Mouse (Mus musculus): ENCODE measurements around the gene Cldn2. TPM values are rescaled to one million over a fixed set of nuclear protein-coding genes. Genes with fewer than 3 reads are reported as not detected.
"Not testable (repeated sequence)": the region's sequence is repeated elsewhere in the genome, so short reads cannot be mapped to it uniquely, and the experiment has no call there.

Gene Cldn2
- polyA plus RNA-seq (2017; shearing (Covaris generic)) = not detected

DNA sequence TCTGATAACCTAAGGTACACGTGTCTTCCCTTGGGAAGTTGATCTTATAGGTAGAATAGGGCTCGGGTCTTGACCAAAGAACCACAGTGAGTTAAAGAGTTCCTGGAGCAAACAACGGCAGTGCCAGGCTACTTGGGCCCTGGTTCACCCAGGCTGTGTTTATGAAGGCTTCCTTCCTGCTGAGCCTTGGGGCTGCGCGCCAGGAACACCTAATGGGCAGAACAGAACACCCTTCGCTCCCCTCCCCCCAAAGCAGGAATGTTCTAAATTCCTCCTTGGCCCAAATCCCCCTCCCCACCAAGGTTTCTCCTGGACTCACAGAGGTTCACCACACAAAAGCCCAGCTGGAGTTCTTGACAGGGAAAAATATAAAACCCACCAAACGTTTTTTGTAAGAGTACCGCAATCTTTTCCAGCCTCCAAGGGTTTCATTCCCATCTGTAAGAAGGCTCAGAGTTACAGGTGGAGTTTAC is at the start of gene Cldn2:
Gene Cldn2 (plus strand): TSS at position 423 of the 473 bp plus-strand sequence.
- ATAC-seq = no peak

DNA sequence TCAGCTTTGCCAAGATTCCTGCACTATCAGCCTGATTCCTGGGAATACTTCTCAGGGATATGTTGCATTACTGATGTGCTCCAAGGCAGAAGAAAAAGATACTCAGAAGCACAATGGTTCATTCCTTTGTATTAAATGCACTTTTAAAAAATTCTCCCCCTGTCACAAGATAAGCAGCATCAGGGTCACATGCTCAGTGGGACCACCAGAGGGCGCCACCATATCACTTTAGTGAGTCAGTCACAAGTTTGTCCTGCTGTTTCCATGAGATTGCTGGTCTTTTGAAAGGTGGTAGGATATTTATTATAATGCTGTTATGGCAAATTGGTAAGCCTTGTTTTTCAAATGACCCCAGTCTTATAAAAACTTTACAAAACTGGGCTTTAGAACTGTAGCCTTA is 48.8 kb upstream of the Cldn2 start:
- ATAC-seq = no peak

DNA sequence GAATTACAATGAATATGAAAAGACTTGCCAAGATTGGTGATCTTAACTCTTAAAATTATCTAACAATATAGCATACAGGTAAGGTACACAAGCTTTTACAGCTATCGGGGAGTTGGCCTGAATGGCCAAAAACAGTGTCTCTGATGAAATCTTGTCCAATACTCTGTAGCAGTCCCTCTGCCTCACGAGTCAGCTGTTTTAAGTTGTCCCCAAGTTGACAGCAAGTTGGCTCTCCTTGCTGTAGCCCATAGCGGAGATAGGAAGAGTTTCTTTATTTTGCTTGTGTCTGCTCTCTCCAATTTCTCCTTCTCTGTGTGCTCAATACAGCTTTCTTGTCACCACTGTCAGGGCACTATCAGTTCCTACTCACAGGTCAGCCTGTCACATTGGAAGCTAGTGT is 42.0 kb upstream of the Cldn2 start:
- ATAC-seq = not testable (repeated sequence)

DNA sequence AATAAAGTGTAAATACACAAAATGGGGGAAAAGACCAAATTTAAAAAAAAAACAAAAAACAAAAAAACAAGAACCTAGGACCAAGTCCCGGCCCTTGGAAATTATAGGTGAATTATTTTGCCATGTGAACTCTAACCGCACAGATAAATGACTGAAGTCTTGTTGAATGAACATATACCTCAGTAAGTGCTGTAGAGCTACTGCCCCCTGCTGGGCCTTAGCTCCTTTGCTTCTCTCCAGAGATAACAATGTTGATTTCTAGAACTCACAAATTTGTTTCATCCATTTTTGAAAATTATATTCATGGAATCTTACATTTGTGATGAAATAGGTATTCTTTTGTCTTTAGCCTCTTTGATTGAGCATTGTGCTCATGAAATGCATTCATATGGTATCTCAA is 38.1 kb upstream of the Cldn2 start:
- no peak for ATAC-seq

DNA sequence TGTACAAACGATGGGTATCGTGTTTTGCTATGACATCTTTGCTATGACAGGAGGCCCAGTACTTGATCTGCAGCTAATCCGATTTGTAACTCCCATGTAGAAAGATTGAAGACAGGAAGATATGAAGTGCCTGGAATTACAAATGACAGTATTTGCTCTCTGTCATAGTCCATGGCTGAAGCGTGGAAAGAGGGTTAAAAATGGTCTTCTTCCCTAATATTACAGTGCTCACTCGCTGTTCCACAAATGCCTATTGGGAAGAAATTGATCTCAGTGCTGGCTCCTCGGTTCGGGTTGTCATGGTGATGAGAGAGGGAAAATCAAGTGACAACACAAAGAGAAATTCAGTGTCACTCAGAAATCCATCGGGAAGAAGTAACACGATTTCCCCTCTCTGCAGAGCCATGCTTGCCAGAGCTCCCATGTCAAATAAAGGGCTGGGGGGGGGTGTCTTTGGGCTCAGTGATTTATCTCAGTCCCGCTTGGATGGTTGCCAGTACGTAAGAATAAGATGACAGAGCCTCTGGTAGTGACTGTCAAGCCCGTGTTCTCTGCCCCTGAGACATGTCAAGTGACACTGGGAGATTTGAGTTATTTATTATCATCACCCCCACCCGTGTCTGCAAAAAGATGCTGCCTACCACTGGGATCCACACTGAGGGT is 30.5 kb upstream of the Cldn2 start:
- ATAC-seq = no peak

DNA sequence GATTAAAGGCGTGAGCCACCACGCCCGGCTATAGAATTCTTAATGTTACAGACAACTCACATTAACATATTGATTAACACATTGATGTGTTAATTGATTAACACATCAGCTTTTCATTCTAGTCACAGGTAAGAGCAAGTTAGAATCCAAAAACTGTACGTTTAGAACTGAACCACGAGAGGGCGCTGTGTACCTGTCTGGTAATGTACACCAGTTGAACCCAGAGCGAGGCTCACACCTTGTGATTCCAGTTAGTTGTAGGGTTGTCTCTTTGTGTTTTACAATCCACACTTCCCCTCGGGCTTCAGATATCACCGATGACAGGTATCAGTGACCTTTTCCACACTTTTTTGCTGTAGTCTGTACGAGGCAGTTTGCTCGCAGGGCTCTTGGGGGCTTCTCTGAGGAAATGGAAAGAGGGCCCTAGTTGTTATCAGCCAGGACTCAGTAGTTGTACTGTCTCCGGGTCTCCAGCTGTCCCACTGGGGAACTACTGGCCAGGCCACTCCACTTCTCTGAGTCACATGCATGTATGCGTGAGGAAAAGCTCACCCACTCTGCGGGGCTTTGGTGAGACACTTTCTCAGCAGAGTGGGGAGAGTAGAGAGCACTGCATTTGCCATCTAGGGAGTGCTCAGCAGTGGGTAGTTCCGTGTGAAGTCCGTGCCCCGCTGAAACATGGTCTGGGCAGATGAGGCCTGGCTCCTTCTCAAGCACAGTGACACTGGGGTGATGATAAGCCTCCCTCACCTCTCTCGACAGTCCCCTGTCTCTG is 26.1 kb upstream of the Cldn2 start:
- ATAC-seq = no peak

DNA sequence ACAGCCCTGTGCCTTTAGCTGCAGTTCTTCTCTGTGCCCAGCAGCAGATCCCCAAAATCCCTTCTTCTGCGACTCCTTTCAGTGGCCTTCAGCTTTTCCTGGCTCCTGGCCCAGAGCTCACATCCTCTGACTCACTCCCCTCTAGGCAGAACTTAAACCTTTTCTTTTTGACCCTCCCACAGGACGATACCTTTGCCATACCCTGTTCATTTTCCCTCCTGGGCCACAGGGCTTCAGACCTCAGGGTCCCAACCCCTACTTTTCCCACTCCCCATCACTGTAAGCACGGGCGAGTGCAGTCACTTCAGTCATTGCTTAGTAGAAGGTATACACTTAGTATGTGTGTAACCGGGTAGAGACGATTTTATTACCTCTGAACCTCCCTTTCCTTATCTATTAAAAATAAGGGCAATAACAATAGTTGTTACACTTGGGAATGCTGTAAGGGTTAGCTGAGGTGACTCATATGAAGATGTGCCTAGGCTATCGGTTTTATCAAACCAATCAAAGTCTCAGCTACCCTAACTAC is 25.5 kb upstream of the Cldn2 start:
- ATAC-seq = no peak

DNA sequence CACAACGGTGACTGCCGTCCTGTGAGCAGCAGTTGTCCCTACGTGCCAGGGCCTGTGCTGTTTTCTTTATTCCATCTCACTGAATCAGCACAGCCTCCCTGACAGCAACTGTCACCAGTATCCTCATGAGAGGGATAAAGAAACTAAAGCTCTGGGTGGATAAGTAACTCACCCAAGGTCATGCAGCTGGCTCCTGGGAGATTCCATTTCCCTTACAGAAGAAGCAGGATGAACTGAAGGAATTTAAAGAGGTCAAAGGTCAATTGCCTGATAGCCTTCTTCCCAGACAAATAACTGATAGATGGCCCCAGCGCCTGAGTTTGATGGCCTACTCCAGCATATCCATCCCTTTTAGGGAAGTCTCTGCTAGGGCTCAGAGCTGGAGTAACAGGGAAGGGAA is 23.3 kb upstream of the Cldn2 start:
- ATAC-seq = no peak

DNA sequence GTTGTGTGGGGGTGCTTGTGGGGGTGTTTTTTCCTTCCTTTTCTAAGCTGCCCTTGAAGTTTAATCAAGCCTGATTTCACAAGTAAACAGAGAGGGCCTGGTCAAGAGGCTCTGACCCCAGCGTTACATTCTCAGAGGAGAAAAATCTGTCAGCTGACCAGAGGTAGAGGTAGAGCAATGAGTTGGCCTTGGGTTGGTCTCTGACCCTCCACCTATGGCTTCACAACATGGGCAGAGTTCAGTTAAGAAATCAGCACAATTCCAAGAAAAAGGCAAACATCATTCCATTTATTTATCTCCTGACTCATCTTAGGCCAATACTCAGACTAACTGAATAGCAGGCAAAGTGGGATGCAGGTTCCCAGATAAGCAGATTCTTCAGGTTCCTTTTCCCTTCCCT is 21.7 kb upstream of the Cldn2 start:
- ATAC-seq = no peak

DNA sequence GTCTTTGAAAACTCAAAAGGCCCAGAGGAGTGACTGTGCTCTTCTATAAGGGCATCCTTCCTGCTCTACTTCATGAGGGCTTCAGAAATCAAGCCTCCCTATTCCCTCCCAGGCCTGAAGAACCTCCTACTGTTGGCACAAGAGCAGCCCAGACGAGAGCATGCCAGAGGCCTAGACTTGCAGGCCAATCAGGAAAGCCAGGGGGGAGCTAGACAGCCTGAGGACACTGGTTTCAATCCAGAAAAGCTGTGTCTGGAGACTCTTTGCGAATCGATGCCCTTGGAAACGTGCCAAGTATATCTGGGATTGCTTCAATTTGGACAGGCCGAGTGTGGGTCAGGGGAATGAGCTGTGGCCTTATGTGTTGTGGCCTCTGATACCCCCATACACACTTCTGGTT is 21.2 kb upstream of the Cldn2 start:
- no peak for ATAC-seq

DNA sequence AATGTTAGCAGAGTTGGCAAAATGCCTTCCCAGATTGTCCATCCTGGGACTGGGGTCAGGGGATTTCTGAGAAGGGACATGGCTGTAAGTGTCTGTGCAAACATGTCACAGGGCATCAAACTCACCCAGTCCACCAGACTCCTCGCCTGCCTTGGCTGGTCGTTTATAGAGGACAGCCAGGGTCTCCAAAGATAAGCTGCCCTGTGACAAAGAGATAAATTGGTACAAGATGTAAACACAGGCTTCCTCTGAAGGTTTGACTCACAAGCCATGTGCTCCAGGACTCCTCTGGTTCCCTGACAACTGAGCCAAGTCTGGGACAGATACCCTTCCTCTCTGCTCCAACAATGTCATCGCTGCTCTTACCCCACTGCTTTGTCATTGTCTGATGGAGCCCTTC is 19.6 kb upstream of the Cldn2 start:
- no peak for ATAC-seq

DNA sequence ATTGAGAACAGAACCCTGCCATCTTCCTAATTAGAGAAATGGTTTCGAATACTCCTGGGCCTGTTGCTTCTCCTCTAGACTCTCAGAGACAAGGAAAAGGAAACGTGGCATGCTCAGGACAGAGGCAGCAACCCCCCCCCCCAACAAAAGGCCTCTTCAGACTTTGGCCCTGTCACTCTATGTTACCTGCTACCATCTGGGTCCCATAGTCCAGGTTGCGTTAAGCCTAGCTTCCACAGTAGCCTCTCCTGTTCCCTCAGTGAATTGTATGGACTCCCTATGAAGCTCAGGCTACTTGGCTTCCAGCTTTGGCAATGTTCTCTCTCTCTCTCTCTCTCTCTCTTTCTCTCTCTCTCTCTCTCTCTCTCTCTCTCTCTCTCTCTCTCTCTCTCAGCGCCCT is 19.1 kb upstream of the Cldn2 start:
- ATAC-seq = no peak

DNA sequence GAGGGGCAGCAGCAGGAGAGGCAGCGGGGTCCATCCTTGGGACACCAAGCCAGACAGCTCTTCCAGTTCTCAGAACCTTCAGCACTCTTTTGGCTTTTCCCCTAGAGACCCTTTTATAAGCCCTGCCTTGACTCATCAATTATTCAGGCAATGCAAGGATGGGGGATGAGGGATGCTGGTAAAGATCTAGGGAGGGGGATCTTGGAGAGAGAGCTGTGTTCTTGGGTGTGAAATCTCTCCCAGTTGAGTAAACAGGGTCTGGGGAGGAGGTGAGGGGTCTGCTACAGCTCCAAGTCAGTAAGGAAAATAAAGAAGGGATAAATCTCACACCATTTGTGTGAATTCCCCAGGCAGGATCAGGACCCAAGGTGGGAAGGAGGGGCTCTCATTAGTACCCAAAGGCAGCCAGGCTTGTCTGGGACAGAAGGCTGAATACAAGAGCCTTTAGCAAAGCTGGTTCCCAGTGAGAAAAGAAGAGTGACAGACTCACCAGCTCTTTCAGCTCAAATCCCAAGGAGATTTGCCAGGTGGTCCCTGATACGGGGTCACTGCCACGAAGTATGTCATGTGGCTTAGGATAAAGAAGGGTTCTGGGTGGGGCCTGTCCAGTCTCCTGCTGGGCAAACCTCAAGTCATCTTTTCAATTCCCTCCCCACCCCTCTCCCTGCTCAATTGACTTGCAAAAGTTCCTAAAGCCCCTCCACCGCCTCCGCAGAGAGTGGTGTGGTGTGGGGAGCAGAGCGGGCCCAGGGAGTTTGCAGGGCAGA is 18.2 kb upstream of the Cldn2 start, which contains the start of gene Ripply1:
Gene Ripply1 (minus strand): TSS at position 76 of the 767 bp plus-strand sequence.
- no peak for ATAC-seq

DNA sequence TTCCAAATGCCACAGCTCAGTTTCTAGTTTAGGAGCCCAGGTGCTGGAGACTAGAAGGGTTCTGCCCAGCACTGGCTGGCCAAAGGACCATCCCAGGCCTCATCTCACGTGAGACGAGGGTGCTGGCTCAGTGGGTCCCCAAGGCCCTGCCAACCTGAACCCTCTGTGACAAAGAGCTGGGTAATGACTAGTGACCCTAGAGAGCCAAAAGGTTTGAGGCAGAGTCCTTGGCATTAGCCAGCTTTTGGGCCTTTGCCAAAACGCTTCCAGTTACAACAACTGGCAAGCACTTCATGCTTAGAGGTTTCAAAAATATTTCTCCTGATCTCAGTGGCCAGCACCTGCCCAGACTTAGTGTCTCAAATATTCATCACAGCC is 17.6 kb upstream of the Cldn2 start:
- ATAC-seq = no peak

DNA sequence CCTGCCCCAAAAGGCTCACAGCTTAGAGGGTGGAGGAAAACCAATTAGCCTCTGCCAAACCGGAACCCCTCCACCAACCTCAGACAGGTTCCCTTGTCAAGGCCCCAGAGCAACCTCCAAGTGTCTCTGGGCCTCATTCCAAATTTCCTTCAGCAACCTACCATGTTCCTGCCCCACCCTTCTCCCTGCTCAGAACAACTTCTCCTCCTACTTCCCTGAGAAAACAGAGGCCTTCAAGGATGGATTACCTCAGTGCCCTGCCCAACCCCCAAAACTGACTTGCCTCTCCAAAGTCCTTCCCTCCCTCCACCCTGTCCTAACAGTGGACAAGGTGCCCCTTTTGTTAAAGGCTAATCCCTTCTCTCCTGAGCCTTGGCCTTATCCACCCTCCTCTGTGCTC is 14.9 kb upstream of the Cldn2 start:
- no peak for ATAC-seq

DNA sequence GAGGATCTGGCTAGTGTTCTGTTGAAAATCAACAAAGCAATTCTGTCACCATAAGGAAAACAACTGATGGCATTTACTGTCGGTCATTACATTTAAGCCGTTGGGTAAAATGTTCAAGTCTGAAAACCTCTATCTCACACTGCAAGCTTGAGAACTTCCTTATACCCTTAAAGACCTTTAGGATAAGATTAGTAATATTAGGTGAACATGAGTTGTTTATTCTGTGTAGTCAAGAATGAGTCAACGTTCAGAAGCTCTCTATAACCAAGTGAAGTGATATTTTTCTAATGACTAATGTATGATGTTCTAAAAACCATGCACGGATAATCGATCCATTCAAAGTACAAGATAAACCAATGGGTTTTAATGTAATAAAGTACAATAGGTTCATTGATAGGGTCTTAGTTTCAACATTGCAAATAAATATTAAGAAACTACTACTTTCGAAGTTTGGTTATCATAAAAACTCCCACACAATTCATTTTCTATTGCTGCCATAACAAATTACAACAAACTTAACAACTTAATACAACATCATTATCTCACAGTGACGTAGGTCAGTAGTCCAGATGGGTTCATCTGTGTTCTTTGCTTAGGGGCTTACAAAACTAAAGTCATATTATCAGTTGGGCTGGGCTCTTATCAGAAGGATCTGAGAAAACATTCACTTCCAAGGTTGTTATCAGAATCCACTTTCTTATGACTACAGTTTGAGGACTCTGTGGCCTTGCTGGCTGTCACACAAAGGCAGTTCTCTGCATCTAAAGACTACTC is 6.4 kb upstream of the Cldn2 start:
- no peak for ATAC-seq

DNA sequence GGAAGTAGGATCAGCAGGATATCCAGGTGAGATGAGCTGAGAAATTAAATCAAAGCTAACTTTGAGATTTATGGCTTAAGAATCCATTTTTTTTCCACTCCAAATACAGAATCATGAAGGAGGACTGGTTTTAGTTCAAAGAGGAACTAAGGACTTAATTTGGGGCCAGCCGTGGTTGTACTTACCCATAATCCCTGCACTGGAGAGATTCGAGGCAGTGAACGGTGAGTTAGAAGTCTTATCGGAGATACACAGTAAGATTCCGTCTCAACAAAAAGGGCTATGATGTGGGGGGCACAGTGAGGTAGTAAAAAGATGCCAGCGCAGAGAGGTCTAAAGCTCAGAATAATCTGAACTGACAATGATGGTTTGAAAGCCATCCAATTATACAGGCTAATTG is 4.6 kb upstream of the Cldn2 start:
- no peak for ATAC-seq

DNA sequence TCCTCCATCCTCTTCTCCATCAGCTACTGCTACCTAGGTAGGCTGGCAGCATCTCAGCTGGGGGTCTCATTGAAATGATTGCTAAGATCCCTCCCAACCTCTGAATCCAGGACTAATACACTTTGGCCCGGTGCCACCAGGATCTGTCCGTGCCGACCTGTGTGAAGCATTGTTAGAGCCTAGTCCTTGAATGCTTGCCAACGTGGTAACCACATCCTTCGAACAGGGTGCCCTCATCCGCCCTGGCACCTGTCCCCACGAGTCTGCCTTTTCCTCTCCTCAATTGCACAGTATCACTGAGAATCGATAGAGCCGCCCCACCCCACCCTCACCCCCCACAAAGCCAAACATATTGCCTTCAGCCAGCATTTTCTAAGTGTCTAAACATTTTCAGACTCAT is 2.8 kb upstream of the Cldn2 start:
- ATAC-seq = peak; percentile 60

DNA sequence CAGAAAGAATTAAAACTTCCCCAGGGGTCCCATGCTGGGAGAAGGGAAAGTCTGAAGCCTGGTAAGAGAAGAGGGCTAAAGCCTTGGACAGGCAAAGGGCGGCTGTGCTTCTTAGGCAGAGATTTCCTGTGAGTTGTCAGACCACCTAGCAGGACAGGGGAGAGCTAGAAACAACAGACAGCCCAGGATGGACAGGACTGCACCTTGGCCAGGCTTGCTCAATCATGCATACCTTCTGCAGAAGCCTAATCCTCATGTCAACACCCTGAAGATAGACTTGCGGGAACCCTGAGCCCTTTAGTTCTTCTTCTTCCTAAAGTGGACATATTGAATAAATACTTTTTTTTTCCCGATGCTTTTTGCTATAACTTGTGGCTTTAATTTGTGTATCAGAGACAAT is 675 bp upstream of the Cldn2 start:
- no peak for ATAC-seq

DNA sequence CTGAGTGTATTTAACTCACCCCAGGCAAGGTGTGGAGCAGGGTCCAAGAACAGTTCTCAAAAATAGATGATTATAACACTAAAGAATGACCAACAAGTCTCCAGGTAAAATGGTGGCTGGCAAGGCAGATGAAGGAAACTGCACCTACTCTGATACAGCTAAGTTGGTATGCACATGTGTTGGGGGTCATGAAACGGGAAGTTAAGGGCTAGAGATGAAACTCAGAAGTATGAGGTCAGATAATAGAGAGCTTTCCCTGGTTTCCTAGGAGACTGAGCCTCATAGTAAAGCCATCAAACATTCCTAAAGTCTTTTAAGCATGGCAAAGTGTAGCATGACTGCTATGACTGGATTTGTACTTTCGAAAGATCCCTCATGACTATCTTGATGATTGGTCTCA is 2.4 kb downstream of the Cldn2 start:
- no peak for ATAC-seq

DNA sequence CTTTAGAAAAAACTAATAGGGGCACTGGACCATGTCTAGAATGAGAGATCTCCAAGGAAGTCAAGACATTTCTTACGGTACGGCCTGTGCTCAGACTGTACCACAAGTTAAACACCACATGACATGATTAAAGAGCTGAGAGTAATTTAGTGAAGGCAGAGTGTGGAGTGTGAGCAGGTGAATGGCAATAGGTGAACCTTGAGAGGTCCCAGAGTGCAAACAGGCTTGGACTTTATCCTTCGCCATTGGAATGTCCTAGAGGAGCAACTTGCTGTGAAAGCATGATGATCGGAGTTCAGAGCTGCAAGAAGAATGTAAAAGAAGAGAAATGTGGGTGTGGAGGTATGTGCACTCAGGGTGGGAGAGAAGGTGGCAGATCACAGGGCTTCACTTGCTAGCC is 5.3 kb downstream of the Cldn2 start:
- ATAC-seq = no peak

DNA sequence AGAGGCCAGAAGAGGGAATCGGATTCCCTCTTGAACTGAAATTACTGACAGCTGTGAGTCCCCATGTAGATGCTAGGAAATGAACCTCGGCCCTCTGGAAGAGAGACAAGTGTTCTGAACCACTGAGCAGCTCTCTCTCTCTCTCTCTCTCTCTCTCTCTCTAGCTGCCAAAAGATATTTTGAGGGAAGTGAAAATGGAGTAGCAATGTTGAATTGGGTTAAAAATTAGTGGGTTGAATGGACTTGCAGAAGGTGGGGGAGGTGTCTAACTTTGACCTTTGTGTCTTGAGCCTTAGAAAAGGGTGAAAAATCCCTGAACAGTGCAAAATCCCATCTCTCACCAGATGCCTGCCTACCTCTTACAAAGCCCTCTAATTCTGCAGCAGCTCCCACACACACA is 6.8 kb downstream of the Cldn2 start:
- no peak for ATAC-seq

DNA sequence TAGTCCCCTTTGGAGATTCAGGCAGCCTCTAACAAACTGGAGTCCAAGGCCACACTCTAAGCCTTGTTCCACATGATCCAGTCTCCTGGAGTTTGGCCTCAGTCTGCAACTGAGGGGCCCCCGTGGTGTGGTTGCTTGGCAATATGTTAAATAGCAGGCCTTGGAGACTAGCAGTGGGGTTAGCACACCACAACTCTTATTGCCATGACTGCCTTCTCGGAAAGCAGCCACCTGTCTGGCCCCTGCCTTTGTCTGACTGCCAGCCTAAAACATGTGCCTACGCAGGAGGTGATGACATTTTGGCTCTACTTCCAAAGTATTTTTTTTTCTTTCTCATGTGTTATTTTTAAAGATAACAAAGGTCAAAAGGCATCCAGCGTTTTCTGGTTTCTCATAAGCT is 7.5 kb downstream of the Cldn2 start:
- no peak for ATAC-seq

Data from inflammation-experienced regulatory T-cells, adult 6 months (primary cell).